Mouse (Mus musculus): ENCODE measurements around the gene Ncor2. TPM values are rescaled to one million over a fixed set of nuclear protein-coding genes. Genes with fewer than 3 reads are reported as not detected.
A peak's percentile ranks its signal among the peaks of the same experiment; 100 is the strongest.

Ncor2 gene
- total RNA-seq, 2 experiments from 2014 or later: 228 to 270 TPM

DNA sequence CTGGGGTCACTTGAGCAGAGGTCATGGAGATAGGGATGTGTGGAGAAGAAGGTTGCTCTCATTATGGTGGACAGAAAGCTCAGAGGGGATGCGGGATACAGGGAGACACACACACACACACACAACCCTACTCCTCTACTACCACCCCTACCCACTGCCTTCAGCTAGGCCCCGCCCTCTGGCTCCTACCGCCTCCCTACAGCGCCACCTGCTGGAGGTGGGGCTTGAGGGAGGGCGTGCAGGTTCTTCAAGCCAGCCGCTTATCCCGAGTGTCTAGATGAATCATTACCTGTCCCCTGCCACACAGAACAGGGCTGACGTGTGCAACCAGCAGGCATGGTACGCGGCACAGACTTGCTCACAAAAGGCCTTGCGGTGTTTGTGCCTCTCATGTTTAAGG lies 10.6 kb upstream of the Ncor2 start:
- TF ChIP-seq CTCF (IDR thresholded peaks at IDR 0.05): peak; percentile 79
- intact Hi-C loops (cut with DNase I): loop anchor here (5.0 kb wide), 1 partner anchor 287 kb away; no protein-coding TSS in a partner anchor
- no peak overlapping the region for H3K27ac ChIP-seq
- H3K4me3 ChIP-seq: no peak overlapping the region
- DNase-seq (ENCODE audit: extremely low spot score in 1 of 2, low spot score in 2 of 2): peak; percentile 67 to 77

DNA sequence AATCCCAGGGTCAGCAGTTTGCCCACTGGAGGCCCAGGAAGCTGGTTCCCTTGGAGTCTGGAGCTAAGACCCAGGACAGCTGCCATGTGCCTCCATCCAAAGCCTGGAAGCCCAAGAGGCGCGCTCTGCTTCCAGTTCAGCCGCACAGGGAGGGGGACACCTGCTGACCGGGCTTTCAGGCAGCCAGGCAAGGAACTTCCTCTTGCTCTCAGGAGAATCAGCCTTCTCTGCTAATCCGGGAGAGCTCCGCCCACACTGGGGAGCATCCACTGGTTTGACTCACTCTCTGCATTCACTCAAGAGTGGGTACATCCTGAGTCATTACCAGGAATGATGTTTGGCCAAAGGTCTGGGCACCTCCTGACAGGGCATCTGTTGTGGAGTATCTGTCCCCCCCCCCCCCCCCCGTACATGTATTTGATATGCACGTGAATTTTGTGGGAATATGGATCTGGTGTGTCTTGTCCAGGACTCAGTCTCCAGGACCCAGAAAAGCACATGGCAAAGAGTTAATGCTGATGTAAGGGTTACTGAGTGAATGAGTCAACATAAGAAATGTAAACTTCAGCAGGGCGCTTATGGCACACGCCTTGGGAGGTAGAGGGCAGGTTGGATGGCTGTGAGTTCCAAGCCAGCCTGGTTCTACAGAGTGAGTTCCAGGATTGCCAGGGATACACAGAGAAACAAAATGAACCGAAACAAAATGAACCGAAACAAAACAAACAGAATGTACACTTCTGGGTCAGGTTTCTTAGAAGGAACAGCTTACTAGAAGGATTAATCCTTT lies 10.0 kb upstream of the Ncor2 start:
- intact Hi-C loops (cut with DNase I): loop anchor here (5.0 kb wide), 1 partner anchor 287 kb away; no protein-coding TSS in a partner anchor
- Histone ChIP-seq H3K27ac (no peak overlapping the region), H3K4me3 (no peak overlapping the region)
- DNase-seq (ENCODE audit: extremely low spot score in 1 of 2, low spot score in 2 of 2): peak; percentile 45 to 51
- TF ChIP-seq CTCF (IDR thresholded peaks at IDR 0.05): no peak

DNA sequence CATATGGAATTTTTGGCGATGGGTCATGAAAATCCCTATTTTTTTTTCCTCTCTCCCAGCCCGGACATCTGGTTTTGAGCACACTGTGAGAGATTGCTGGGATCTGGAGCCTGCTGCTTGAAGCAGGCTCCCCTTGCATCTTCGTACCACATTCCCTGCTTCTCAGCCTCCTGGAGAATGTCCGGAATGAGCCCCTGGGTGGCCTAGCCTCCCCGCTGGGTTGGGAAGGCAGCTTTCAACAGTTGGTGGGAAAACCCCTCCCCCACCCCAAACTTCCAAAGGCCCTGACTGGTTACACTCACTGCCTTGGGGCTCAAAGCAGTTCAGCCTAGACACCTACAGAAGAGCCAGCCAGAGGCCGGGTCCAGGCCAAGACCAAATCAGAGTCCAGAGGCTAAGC lies 5.8 kb upstream of the Ncor2 start:
- Histone ChIP-seq H3K27ac (no peak overlapping the region), H3K4me3 (no peak overlapping the region)
- DNase-seq (ENCODE audit: extremely low spot score in 1 of 2, low spot score in 2 of 2): no peak
- intact Hi-C loops (cut with DNase I): loop anchor here (5.0 kb wide), 1 partner anchor 283 kb away; no protein-coding TSS in a partner anchor
- no peak for TF ChIP-seq CTCF (IDR thresholded peaks at IDR 0.05)

DNA sequence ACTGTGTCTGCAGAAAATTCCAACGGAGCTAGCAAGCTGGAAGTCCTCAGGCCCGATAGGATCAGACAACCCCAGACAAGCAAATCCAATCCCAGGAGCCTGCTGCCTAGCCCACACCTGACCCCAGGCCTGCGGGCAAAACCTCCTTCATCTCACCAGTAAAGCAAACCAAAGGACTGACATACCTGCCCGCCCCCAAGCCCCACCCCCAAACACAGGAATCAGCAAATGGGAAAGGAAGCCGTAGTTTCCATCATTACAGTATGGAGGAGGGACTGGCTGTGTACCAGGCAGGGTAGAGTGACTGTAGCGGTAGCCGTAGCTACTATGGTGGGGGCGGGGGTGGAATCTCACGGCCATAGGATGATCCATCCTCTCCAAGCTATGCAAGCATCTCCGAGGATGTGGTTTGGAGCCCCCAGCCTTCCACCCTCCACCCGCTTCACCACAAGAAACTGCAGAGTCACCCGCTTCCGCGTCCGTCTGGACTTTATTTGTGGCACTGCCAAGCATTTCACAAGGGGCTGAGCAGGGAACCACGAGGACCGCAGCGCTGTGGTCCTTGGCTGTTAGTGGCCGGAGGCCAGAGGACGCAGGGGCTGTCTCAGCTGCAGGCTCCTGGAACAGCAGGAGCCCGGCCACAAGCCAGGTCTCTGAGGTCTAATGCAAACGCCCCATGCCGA lies 4.4 kb upstream of the Ncor2 start:
- Histone ChIP-seq H3K4me3 (no peak overlapping the region), H3K27ac (no peak overlapping the region)
- DNase-seq (ENCODE audit: extremely low spot score in 1 of 2, low spot score in 2 of 2): peak in 1 of 2 experiments; percentile 43
- intact Hi-C loops (cut with DNase I): no loop called here
- no peak for TF ChIP-seq CTCF (IDR thresholded peaks at IDR 0.05)

DNA sequence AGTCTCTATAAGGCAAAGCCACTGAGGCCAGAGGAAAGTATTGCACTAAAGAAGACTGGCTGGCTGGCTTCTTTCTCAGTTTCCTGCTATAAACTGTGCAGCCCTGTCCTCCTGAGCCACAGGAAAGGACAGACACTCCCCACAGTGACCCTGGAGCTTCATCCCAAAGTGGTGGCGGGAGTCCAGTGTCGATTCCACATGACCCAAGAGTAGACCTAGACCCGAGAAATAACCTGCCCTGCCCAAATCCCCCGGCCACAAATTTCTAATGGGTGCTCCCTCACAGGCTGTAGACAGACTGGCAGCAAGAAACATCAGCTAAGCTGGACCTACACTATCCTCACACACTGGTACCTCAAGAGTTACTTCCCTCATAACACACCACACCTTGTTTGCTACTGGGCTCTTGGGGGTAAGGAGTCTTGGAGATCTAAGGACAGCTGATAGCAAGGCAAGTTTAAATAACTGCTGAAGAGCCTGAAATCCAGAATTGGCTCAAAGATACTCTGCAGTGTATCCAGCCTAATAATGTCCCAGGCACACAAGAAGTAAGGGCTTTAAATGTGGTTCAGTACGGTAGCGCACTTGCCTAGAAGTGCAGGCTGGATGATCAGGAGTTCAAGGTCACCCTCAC lies 1.7 kb upstream of the Ncor2 start:
- Histone ChIP-seq H3K4me3 (no peak overlapping the region), H3K27ac (no peak overlapping the region)
- DNase-seq (ENCODE audit: extremely low spot score in 1 of 2, low spot score in 2 of 2): no peak
- no peak for TF ChIP-seq CTCF (IDR thresholded peaks at IDR 0.05)
- intact Hi-C loops (cut with DNase I): no loop called here

DNA sequence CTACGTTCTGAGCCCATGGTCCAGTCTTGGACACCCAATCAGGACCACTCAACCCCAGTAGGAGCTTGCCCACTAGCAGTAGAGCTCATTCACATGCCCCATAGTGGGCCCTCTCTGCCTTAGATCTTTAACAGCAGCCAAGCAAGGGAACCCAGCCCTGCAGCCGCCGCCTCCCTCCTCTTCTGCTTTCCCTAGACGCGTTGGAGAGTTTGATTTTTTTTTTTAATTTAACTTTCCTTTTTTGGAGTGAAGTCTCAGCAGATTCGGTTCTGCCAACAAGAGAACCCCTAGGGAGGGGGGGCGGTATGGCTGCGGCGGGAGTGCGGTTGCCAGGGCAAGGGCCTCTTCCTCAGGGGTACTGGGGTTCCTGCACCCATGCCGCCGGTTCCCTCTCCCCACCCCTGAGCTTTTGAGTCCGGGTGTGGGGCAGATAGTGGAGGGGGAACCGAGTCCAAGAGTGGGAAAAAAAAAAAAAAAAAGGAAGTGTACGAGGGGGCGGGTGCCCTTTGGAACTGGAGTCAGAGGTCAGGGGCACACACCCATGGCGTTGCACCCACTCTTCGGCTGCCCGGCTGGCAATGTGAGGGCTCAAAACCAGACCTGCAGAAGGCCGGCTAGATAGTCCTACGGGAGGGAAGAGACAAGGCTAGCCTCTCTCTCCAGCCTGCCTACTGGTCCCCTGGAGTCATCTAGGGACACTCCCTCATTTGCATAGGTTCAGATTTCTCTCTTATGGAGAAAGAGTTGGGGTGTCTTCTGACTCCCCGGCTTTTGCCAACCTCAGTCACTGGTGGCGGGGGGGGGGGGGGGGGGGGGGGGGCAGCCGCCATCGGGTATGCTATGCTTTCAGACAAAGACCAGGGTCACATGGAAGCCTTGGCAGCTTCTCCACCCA lies 963 bp upstream of the Ncor2 start:
- TF ChIP-seq CTCF (IDR thresholded peaks at IDR 0.05): no peak
- peak; percentile 56 to 64 for DNase-seq (ENCODE audit: extremely low spot score in 1 of 2, low spot score in 2 of 2)
- Histone ChIP-seq H3K4me3 (peak overlapping the region; percentile 57), H3K27ac (peak overlapping the region; percentile 92)
- intact Hi-C loops (cut with DNase I): loop anchor here (1.0 to 10.0 kb wide), 4 partner anchors 37 to 202 kb away; no protein-coding TSS in a partner anchor

DNA sequence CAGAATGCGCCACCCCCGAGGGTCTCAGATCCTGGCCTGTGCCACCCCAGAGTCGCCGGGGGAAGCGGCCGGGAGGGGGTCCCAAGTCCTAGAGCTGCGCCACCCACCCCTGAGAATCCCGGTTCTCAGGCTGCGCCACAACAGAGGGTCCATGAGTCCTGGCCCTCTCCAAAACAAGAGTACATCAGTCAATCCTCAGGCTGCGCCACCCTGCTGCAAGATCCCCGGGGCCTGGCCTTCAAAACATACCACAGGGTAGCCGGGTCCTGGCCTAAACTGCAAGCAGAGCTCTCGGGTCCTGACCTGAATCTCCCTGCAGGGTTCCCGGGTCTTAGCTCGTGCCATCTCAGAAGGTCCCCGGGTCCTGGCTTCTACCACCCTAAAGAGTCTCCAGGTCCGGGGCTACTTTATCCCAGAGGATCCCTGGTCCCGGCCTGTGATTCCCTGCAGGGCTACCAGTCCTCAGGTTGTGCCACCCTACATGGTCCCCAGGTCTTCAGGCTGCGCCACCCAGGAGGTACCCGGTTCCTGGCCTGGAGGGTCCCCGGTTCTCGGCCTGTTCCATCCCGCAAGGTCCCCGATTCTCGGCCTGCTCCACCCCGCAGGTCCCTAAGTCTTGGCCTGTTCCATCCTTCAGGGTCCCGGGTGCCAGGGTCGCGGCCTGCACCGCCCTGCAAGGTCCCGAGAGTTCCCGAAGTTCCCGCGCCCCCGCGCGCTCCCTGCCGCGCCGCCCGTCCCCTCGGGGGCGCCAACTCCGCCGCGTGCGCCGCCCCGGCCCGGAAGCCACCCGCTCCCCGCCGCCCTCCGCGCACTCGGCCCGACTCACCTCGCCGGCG lies 630 bp downstream of the Ncor2 start:
- intact Hi-C loops (cut with DNase I): loop anchor here (1.0 to 10.0 kb wide), 4 partner anchors 38 to 204 kb away; no protein-coding TSS in a partner anchor
- DNase-seq (ENCODE audit: extremely low spot score in 1 of 2, low spot score in 2 of 2): peak; percentile 62 to 69
- H3K4me3 ChIP-seq: peak overlapping the region; percentile 90
- TF ChIP-seq CTCF (IDR thresholded peaks at IDR 0.05): no peak; the same call in none of the 2 replicates
- H3K27ac ChIP-seq: peak overlapping the region; percentile 91

DNA sequence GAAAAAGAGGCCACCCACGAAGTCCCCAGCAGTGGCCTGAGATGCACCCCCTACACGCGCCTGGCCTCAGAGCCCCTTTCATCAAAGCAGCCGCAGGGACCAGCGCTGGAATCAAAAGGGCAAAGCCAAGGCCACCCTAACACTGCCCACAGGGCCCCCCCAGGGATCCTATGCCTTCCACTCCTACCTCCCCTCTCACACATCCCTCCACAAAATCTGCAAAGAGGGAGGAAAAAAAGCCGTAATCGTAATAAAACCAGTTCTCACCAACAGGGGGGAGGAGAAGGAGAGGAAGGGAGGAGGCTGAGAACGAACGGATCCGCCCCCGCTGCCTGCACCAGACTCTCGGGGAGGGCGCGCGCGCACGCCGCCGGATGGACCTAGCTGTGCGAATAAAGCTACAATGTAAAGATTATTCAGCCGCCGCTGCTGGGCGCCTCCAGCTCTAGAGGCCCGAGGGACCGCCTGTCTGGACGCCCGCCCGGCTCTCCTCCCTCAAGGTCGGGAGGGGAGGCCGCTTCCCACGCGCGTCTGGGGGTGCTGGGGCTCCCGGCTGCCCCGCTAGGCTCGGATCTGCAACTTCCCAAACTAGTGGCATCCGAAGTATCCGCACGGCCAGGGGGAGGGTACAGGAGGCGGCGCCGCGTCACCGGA lies 1.4 kb downstream of the Ncor2 start:
- TF ChIP-seq CTCF (IDR thresholded peaks at IDR 0.05): peak; percentile 40
- Histone ChIP-seq H3K4me3 (peak overlapping the region; percentile 90), H3K27ac (peak overlapping the region; percentile 91)
- peak; percentile 82 to 85 for DNase-seq (ENCODE audit: extremely low spot score in 1 of 2, low spot score in 2 of 2)
- intact Hi-C loops (cut with DNase I): loop anchor here (1.0 to 10.0 kb wide), 7 partner anchors 26 to 205 kb away; no protein-coding TSS in a partner anchor

DNA sequence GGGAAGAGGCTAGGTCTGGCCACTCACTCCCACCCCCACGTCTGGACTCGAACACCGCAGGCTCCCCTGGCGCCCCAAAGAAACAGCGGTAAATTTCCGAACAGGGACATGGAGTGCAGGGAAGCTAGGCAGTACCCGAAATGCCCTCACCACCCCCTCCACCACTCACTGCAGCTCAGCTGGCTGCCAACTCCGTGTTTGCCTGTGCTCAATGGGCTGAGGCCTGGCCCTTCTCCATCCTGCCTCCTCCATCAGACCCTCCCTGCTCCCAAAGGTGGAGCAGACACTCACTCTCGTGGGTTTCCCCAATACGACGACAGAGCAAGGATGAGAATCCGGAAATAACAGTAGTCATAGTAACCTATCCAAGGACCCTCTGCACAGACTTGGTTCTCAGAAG lies 2.2 kb downstream of the Ncor2 start:
- Histone ChIP-seq H3K4me3 (peak overlapping the region; percentile 90), H3K27ac (peak overlapping the region; percentile 91)
- no peak; the same call in 1 of the 2 replicates for TF ChIP-seq CTCF (IDR thresholded peaks at IDR 0.05)
- peak; percentile 57 to 58 for DNase-seq (ENCODE audit: extremely low spot score in 1 of 2, low spot score in 2 of 2)
- intact Hi-C loops (cut with DNase I): loop anchor here (1.0 to 10.0 kb wide), 6 partner anchors 26 to 205 kb away; no protein-coding TSS in a partner anchor
